Mouse (Mus musculus) 3T3-L1 (cell line): ENCODE measurements around the gene Rpl32.

Experiments used
- DNase-seq: peaks from one replicate; pipeline ENCODE4 v3.0.0-alpha.2; 2015; ENCODE audit warnings: low read depth, low spot score

The Rpl32 gene

DNA sequence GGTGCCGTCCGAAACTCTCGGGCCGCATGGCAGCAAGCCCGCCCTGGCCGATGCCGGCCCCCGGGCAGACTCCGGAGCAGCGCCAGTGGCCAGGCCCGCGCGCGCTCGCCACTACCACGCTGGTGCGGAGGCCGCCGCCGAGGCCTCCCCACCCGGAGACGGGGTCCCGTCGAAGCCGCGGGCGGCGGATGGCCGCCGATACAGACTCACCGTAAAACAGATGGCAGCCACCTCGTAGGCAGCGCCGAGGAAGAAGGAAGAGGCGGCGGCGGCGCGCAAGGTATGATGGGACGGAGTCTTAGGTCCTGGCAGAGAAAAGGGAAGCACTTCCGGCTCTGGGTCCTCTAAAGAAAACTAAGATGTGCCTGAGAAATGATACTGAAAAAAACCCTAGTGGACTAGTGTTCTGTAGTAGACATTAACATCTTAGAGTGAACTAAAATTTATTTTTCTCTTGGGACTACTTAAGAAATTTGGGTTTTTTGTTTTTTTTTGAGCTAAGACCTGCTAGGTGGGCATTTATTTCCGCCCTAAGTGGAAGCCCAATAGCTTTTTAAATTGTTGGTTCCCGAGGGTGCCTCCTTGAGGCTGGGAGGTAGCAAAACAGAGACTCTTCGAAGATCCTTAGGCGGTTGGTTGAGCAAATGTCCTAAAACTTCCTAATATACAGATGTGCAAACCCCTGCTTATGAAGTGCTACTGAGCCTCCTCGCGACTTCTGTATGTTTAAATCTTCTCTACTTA is at the start of gene Rpl32:
Rpl32 (minus strand) TSS at position 260 of the 744 bp plus-strand sequence.
- DNase-seq: peak; percentile 96

DNA sequence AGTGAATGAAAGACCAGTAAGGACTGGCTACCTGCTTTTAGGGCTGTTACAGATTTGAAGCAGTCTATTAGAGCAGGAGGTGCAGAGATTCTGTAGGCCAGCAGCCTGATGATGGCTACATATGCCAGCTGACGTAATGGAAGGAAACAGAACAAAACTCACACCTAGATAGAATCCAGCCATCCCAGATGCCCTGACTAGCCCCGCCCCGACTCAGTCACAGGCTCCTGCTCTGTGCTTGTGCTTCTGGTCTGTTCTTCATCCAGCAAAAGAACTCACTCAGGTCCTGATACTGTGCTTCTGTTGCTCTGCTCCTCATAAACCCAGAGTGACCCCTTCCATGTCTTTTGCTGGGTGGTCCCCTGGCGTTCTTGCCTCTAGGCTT is 47.8 kb upstream of the Rpl32 start:
- DNase-seq: no peak

DNA sequence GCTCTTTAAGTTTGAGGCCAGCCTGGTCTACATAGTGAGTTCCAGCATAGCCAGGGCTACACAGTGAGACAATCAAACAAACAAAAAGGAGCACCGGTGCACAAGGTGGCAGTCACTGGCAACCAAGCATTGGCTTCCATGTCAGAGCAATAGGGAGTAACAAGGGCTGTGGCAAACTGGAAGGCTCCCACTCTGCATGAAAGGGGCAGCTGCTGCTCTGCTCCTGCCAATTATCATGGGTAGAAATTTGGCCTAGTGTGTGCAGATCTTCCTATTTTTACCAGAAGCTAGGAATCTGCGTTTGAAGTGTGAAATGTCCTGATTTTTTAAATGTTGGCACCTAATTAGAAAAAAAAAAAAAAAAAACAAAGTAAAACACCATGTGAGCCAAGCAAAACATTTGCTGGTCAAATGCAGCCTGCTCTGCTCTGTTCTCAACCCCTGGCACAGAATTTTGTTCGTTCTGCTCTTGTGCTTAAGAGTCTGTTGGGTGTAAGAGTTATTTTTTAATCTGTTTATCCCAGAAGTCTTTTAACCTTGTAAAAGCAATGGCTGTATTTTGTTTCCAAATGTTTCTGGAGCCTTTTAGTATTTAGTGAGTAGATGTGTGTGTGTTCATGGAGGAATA is 47.3 kb upstream of the Rpl32 start:
- DNase-seq: no peak

DNA sequence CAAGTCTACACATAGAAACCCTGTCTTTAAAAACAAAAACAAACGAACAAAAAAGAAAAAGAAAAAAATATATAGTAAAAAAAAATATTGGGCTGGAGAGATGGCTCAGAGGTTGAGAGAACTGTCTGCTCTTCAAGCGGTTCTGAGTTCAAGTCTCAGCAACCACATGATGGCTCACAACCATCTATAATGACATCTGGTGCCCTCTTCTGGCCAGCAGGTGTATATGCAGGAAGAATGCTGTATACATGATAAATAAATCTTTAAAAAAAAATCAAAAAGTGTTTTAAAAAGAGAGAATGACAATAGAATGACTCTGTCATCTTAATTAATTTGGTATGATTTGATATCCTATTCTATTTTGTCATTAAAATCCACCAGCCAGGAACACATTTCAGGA is 45.9 kb upstream of the Rpl32 start:
- peak; percentile 73 for DNase-seq

DNA sequence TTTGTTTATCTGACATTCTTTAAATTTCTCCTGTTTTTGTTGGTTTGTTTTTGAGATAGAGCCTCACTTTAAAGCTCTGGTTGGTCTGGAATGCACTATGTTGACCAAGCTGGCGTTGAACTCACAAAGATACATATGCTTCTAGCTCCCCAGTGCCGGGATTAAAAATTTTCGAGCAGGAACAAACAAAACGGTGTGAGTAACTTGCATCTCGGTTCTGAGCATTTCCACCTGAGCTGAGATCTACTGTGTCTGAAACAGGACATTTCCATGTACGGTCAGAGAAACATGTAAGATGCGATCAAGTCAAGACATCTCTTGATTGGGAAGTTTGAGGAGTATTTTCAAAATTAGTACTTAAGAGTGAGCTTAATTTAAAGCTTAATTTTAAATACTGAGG is 45.4 kb upstream of the Rpl32 start:
- no peak for DNase-seq

DNA sequence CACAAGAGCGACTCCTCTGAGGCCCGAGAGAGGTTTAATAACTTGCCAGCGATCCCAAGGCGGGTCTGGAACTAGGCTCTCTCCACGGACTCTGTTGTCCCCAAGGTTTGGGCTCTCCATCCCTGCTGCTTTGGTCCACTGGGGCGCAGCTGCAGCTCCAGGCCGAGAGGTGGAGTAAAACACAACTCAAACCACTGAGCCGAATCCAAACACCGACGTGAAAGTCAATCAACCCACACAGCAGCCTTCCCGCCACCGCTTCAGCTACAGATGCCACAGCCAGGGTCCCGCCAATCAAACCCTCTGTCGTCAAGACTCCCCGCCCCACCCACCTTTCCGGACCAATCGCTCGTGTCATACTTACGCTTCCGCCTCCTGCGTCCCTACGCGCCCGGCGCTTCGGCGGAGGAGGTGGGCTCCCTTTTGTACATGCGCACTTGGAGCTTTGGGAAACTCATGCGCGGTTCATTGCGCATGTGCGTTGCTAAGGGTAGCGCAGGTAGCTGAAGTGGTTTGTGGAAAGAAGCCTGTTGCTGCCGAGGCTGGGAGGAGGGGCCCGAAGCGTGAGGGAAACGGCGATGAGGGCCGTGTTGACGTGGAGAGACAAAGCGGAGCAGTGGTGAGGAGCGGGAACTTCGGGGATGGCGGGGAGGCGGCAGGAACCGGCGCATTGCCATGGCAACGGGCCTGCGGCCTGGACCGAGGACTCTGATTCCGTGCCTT is 44.7 kb upstream of the Rpl32 start, which contains the start of the genes Mbd4 and Ift122:
Mbd4 (minus strand) TSS at position 281 of the 723 bp plus-strand sequence.
Ift122 (plus strand) TSS at position 380 of the 723 bp plus-strand sequence.
- peak; percentile 100 for DNase-seq

DNA sequence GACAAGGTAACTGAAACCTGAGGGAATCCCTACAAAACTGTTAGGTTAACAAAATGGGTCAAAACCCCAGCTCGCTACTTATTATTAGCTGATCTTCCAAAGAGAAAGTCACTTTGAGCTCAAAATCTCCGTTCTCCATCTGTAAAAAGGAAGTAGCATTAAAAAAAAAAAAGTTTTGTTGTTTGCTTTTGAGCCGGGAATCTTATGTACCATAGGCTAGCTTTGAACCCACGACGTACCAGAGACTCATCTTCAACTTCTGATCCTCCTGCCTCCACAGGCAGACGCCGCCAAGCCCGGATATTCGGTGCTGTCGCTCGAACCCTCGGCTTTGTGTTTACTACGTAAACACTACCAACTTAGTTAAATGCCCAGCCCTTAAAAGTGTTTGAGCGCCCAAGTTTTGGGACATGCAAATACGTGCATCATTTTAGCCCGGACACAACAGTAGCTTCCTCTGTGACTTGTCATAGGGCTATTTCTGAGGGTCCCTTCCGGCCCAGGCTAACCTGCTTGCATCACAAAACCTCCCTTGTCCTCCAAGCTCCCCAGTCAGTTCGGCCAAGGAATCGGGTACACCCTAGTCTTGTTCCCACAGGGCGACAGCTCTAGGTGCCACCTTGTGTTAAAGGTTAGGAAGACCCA is 44.0 kb upstream of the Rpl32 start:
- DNase-seq: no peak

DNA sequence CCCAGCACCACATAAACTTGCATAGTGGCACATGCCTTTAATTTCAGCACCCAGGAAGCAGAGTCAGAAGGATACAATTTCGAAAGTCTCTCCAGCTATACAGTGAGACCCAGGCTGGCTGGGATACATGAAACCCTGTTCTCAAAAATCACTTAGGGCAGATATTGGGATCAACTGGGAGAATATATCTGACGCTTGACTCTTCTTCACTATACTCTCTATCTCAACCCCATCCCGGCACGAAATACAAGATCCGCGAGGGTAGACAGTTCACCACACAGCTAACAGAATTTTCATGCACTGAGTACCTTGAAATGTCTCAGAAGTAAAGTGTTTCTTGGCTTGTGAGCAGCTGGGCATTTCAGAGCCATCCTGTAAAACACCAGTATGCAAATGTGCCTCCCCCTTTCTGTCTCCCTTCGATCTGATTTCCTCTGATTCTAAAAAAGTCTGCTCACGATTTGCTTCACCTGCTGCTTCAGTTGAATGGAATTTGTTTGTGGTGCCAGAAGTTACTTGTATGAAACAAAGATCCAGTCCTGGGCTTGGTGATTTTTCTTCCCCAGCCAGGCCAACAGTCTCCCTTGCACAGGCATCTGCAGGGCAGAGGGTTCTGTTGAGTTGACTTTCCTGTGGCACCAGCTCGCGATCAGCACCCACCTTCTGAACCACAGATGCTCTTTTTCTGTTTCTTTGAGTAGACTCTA is 40.2 kb upstream of the Rpl32 start:
- no peak for DNase-seq

DNA sequence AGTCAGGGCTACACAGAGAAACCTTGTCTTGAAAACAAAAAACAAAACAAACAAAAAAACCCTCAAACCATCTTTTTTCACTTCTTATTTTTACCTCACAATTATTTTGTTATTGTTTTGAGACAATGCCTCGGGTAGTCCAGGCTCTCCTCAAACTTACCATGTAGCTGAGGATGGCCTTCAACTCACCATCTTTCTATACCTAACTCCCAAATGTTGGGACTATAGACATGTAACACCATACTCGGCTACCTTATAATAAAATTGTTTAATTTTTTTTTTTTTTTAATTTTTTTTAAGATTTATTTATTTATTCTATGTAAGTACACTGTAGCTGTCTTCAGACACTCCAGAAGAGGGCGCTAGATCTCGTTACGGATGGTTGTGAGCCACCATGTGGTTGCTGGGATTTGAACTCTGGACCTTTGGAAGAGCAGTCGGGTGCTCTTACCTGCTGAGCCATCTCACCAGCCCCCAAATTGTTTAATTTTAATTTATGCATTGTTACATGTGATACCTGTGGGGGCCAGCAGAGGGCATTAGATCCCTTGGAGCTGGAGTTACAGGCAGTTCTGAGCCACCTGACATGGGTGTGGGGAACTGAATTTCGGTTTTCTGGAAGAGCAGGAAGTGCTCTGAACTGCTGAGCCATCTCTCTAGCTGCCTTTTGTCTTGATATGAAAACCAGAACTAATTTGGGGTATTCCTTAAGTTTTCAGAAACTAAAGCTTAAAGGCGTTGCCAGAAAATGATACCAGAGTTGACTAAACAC is 38.3 kb upstream of the Rpl32 start:
- DNase-seq: peak; percentile 90

DNA sequence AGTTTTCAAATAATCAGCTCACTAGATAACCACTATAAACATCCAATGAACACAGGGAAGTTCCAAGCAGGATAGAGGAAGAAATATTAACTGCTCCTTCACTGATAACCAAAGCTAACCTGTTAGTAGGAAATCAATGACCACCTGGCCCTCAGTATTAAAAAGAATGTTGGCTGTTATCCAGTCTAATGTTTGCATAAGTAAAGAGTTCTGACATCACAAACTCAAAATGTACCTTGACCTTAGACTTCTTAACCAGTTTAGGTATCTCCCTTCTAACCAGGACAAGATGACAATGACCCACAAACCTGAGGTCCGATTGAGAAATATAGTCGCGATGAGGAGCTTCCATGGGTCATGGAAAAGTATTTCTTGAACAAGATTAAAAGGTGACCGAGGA is 36.5 kb upstream of the Rpl32 start:
- no peak for DNase-seq

DNA sequence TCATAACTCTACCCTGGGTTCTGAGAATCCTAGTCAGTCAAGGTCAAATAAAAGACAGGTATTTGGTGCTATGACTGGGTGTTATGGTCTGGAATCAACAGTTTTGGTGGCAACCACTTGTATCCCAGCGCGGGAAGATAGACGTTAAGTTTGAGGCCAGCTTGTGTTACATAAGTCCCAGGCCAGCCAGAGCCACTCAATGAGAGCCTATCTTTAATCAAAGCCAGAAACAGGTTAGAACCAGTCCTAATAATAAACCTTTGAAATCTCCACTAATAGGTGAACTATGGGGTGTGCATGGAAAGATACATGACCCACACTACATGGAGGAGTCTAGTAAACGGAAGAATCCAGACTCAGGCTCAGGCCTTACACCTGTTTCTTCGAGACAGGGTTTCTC is 30.2 kb upstream of the Rpl32 start:
- no peak for DNase-seq

DNA sequence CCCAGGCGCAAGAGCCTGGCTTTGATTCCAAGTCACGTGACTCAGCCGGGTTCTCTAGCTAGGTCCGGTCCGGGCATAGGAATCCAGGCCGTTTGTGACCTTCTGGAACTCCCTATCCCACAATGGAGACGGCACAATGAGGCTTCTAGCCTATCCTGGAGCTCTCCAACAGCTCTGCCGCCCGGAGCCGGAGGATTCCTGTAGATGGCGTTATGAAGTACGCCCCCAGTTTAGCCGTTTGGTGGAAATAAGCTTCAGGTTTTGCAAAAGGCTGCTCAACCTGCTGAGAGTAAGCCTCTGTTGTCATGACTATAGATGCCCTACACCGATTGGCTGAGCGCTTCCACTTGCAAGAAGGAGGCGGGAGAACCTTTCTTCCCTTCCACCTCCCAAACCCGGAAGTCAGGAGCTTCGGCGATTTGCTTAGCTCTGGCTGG is 29.6 kb upstream of the Rpl32 start, which contains the start of gene Efcab12:
Efcab12 (minus strand) TSS at position 252 of the 437 bp plus-strand sequence.
- no peak for DNase-seq

DNA sequence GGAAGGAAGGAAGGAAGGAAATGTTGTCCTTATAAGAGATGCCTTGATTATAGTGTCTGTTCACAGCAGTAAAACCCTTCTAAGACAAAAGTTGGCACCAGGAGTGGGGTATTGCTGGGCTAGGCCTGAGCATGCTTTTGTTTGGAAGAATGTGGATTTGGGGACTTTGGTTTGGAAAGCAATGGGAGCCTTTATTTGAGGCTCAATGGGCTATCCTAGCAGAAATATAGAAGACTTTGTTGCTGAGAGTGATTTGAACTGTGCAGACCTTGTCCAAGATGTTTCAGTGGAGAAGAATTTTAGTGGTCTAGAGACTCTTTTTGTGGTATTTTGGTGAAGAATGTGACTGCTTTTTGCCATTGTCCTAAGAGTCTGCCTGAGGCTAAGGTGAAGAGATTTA is 25.3 kb upstream of the Rpl32 start:
- peak; percentile 67 for DNase-seq

DNA sequence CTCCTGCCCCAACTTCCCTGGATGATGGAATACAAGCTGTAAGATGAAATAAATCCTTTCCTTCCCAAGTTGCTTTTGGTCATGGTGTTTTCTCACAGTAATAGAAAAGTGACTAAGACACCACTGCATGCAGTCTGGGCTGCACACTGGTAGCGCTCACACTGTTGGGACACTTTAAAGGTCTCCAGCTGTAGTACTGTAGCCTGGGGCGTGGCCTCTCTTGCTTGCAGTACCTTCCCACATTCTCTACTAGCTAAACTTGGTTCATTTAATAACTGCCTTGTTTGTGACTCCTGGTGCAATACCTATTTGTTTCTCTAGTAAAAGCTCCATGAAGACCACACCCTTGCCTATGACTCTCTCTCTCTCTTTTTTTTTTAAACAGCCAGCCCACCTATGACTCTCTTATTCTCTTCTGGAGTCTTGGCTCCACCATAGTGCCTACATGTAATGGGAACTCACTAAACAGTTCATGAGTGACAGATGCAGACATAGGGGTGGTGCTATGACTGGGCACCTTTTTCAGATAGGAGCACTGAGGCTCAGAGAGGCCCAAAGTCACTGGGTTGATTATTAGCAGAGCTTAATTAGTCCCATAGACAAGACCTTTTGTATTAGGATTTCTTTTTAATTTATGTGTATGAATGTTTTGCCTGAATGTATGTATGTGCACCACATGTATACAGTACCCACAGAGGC is 23.8 kb upstream of the Rpl32 start:
- DNase-seq: peak; percentile 44

DNA sequence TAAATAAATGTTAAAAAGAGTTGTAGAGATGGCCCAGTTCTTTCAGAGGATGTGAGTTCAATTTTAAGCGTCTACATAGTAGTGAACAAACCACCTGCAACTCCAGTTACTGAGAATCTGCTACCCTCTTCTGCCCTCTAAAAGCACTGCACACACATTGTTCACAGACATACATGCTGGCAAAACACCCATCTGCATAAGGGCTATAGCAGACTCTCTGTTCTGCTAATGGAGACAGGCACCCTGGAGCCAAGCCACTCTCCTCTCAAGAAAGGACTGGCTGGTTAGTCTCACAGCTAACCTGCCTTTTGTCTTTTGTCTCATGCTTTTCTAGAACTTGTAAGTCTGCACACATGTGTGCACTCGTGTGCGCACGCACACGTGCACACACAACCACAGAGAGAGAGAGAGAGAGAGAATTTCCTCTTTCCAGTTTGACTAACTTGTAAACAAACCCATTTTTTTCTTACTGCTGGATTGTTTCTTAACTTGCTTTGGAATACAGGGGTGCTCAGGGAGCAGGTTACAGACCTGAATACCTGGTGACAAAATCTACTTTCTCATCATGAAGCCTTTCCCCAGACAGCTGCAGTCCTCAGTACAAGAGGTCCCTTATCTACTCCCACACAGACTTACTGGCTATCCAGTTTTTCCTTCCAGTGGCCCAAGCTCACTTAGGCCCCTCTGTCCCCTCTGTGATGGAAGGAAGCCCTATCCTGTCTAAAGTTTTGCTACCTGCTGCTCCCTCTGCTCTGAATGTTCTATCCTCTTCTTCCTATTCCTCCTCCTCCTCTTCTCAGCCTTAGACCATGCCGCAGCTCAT is 22.4 kb upstream of the Rpl32 start:
- peak; percentile 23 for DNase-seq

DNA sequence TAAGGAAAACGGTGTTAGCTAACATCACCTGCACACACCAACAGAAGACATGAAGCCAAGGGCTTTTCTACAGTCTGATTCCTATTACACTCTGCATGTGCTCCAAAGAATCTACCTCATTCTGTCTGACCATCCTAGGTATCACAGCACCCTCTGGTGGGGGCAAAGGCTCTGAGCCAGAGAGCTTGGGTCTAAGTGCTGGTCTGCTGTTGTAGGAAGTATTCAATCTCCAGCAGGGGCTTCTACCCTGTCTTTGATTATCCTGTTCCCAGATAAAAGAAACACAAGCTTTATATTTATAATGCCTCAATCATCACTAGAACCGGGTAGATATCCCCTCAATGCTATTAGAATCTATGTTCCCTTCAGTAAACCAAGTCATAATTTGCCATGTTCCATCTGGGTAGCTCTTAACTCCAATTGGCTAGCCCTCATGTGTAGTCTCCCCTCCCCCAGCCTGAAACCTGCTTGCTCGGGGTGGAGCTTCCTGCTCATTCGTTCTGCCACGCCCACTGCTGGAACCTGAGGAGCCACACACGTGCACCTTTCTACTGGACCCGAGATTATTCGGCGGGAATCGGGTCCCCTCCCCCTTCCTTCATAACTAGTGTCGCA is 15.4 kb upstream of the Rpl32 start:
- peak; percentile 97 for DNase-seq

DNA sequence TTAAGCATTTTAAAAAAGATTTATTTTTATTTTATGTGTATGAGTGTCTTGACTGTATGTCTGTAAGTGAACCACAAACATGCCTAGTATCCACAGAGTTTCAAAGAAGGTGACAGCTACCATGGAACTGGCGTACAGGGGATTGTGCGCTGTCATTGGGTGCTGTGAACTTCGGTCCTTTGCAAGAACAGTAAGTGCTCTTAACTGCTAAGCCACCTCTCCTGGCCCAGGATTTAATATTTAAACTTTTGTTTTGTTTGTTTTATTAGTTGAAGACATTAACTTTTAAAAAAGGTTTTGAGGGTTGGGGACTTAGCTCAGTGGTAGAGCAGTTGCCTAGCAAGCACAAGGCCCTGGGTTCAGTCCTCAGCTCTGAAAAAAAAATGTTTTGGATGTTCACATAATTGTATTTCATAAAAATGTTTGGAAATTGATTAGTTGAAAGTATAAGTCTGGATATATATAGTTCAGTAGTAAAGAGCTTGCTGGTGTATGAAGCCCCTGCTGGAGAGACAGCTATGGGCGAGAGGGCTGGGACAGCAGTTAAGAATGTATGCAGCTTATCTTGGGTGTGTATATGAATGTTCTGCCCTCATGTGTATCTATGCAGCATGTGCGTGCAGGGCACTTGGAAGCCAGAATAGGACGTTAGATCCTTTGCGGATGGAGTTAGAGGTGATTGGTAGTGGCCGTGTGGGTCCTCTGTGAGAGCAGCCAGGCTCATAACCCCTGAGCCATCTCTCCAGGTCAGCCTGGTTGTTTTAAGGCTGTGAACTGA is 12.9 kb upstream of the Rpl32 start:
- no peak for DNase-seq

DNA sequence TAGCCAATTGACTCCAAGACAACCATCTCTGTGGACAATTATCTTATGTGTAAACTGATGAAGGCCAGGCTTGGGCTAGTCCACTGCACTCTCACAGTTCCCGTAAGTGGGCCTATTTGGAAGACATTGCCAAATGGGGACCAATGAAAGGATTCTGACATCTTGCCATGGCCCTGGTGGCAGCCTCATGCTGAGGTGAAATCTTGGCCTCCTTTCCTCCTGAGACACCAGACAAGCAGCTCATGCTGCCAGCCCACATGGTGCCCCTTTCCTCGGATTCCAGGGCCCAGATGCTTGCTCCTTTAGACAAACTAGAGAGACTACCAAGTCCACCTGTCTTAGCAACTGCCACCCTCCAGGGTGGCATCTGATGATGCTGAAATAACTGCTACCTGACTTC is 9.6 kb upstream of the Rpl32 start:
- no peak for DNase-seq
